Mouse (Mus musculus) megakaryocyte, embryonic 14.5 days (primary cell): ENCODE results near the gene Fam171a1.

ENCODE experiments used
- FLI1 ChIP-seq: IDR thresholded peaks from 2 replicates; pipeline ENCODE4 v1.6.1; 2012; ENCODE audit warnings: low read length, inconsistent platforms, mixed read lengths
- GATA1 ChIP-seq: IDR thresholded peaks from 3 replicates; pipeline ENCODE4 v1.6.1; 2012; ENCODE audit warnings: mixed read lengths, low read length, inconsistent platforms, borderline replicate concordance

GRCm38 (mm10) chr2:3118969-3119368 is 4.9 kb downstream of the Fam171a1 start:
- TF ChIP-seq GATA1 (no peak), FLI1 (no peak)
